Mouse (Mus musculus) mature B cell (primary cell): ENCODE data around the gene Ube2l3.
"Not testable (repeated sequence)": the region's sequence is repeated elsewhere in the genome, so short reads cannot be mapped to it uniquely, and the experiment has no call there.

ENCODE experiments used
- in situ Hi-C: fragments of 300-500 bp; cut with MboI; formaldehyde crosslinking; loops from 2 replicates; pipeline ENCODE4 v1.14.3; 2019

Gene Ube2l3

DNA sequence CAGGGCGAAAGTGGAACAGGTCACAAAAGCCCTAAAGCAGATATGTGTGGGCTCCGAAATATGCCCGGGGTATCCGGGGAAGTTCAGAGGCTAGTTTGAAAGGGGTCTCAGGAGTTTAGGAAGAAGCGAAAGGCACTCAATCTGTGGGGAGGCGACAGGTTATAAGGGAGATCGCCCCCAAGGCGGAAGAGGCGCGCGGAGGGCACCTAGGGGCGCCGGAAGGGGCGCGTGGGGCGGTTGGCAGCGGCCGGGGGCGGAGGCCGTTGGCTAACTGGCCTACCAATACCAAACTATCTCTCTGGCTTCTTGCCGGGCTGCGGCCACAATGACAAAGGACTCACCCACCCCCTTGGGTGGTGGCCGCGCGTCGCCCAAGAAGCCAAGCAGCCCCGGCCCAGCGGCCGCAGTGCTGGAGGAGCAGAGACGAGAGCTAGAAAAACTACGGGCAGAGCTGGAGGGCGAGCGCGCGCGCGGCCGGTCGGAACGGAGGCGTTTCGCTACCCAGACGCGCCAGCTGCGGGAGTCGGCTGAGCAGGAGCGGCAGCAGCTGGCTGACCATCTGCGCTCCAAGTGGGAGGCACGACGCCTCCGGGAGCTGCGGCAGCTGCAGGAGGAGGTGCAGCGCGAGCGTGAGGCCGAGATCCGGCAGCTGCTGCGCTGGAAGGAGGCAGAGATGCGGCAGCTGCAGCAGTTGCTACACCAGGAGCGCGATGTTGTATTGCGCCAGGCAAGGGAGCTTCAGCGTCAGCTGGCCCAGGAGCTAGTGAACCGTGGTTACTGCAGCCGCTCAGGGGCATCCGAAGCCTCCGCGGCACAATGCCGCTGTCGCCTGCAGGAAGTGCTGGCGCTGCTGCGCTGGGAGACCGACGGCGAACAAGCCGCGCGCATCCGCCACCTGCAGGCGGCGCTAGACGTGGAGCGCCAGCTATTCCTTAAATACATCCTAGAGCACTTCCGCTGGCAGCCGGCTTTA is 6.2 kb upstream of the Ube2l3 start, which contains the start of gene Rimbp3:
Gene Rimbp3, plus strand, starts transcription at position 215 of the 973 bp plus-strand sequence.
- in situ Hi-C loops, result no loop called here

DNA sequence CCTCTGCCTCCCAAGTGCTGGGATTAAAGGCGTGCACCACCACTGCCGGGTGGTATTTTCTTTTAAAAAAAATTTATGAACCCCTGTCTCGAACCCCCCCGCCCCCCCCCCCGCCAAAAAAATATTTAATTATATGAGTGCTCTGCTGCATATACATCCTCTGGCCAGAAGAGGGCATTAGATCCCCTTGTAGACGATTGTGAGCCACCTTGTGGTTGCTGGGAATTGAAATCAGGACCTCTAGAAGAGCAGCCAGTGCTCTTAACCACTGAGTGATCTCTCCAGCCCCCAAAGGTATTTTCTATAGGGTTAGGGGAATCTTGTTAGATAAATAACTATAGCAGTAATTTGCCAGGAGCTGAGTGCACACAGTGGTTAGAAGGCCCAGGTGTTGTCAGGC is 2.5 kb upstream of the Ube2l3 start:
- in situ Hi-C loops, result loop anchor here (5.0 kb wide), 2 partner anchors 73 to 77 kb away; partner anchors contain the start of gene Sdf2l1

DNA sequence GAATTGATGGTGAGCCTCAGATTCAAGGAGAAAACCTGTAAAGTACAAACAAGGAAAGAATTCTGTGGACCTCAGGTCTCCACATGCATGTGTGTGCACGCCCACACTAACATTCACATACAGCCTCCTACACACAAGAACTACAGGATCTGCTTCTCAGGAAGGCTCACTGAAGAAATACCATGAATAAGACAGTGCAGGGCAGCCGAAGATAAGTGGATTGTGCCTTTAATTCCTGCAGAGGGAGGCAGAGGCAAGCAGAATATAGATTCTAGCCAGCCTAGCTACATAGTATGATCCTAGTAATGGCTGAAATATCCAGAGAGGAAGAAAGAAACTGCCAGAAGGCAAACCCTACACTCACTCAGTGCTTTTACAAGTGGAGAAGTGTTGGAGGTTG is 472 bp downstream of the Ube2l3 start:
- in situ Hi-C loops, result loop anchor here (5.0 kb wide), 2 partner anchors 70 to 80 kb away; partner anchors contain the start of gene Sdf2l1

DNA sequence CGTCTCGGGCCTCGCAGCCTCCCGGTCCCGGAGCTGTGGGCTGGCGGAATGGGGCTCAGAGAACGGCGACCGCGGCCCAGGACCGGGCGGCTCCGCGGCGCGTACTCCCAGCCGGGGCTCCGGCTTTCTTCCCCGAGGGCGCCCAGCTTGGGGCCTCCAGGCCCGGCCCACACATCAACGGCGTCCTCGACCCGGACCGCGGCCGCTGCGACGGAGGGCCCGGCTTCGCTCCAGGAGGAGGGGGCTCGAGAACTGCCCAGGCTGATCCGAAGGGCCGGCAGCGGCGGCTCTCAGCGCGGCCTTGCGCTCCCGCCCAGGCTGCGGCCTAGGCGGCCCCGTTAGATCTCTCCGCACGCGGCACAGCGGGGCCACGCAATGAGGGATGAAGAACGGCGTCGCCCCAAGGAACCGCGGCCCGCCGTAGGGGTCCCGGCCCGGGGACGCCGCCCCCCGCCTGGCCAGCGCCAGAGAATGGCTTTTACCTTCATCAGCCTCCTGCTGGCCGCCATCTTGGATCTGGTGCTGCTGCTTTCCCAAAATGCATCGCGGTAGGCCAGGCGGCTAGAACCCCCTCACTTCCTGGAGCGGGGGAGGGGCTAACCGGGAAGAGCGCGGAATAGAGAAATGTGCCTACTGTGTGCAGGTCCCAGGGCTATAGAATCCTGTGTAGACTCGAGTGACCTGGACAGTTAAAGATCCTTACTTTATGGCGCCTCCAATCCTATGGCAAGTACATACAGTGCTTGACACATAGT is 1.3 kb downstream of the Ube2l3 start:
- in situ Hi-C loops, result loop anchor here (5.0 kb wide), 2 partner anchors 69 to 81 kb away; partner anchors contain the start of gene Sdf2l1

DNA sequence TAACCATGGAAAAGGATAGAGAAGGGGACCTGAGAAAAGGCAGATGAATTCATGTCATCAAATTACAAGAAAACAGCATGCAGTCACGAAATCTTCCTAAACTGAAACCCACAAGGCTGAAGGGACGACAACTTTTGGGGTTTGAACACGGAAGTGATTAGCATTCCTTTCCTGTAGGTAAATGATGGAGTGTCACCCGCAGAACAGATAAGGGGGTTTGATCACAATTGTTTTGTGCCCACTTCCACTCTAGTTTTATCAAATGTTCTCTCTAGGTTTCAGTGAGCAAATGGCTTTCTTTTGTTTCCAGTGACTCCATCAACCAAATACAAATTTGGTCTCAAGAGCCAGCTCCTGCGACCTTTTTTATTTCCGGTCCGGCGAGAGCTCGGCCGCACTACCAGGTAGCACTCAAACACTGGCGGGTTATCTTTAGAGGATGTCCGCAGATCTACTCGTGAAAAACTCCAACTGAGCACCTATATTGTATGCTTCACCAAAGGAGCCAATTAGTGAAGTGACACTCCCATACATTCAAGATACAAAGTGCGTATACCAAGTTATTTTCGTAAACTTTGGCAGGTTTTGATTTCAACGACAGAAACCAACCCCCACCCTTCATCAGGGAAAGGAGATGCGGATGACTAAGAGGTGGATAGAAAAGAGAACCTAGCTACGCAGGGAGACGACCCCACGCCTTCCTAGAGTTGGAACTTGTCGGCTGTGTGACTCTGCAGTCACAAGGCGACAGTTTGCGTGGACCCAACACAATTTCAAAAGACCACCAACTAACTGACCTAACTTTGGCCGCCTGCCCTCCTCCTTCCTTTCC is 2.1 kb downstream of the Ube2l3 start:
- in situ Hi-C loops, result loop anchor here (5.0 kb wide), 2 partner anchors 68 to 82 kb away; partner anchors contain the start of gene Sdf2l1

DNA sequence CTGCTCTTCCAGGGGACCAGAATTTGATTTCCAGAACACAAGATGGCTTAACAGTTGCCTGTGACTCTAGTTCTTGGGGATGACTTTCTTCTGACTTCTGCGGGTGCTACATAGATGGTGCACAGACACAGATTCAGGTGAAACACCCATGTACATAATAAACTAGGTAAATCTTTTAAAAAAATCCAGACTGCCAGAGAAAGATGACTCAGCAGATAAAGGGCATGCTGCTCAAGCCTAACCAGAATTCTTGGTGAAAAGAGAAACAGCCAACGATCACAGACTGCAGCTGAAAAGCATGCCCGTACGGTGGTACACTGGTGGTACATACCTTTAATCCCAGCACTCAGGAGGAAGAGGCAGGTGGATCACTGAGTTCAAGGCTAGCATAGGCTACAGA is 8.6 kb downstream of the Ube2l3 start:
- in situ Hi-C loops, result no loop called here

DNA sequence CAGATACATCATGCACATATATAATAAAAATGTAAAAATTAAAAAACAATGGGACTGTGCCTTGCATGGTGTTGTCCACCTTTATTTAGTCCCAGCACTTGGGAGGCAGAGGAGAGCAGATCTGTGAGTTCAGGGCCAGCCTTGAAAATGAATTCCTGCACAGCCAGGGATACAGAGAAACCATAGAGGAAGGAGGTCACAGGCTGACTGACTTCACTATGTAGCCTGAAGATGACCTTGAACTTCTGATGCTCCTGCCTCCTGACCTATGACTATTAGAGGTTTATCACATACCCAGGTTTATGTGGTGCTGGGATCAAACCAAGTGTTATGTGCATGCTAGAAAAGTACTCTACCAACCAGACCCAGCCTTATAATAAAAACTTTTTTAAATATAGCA is 17.0 kb downstream of the Ube2l3 start:
- in situ Hi-C loops, result no loop called here

DNA sequence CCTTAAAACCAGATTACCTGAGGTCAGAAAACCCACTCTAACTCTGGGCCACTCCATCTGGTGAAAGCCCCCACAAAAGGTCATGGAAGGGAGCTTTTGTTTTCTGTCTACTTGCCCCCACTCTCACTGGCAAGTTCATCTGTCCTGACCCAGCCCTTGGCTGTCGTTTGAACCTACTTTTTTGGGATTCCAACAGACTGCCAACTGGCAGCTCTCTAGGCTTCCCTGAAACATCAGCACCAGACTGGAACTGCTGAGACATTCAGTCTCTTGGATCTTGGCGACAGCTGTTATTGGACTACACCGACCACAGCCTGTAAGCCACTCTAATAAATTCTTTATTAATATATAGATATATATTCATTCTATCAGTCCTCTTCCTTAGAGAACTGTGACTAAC is 19.4 kb downstream of the Ube2l3 start:
- in situ Hi-C loops, result no loop called here

DNA sequence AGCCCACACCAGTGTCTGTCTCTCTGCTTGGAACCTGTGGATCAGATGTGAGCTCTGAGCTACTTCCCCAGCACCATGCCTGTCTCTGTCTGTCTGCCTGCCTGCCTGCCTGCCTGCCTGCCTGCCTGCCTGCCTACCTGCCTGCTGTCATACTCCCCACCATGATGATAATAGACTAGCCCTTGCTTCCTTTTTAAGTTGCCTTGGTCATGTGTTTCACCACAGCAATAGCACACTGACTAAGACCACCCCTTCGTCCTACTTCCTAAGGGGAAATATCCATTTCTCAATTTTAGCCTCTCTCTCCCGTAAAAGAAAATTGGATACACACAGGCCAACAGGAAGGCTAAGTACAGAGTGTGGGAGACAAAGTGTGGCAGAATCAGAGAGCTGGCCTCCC is 20.3 kb downstream of the Ube2l3 start:
- in situ Hi-C loops, result no loop called here

DNA sequence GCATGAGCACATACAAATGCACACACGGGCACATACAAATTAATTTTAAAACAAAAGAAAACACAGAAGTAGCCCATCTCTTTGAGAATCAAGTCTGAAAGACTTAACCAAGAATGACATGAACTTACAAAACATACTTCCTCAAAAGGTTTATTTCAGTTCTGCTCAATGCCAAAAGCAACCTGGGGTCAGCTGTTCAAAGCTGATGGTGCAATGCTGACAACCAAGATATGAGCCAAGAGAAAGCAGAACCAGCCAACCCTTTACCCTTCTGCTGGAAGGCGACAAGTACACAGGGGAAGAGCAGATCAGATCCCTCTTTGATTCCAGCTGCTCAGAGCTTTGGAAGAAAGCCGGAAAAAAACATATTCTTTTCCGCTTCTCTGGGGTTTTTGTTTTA is 21.1 kb downstream of the Ube2l3 start:
- in situ Hi-C loops, result no loop called here

DNA sequence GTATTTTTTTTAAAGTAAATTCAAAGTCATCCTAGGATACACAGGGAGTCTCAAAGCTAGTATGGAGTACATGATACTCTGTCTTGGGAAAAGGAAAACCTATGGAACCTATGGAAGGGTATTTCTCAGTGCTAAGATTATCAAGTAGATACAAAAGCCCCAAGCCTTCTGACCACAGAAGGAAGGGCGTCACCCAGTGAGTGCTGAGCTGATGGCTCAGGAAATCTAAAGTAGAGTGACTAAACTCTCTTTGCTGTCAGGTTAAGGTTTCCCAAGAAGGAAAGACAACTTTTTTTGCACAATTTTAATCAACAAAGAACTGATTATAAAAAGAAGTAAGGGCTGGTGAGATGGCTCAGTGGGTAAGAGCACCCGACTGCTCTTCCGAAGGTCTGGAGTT is 22.7 kb downstream of the Ube2l3 start:
- in situ Hi-C loops, result no loop called here

DNA sequence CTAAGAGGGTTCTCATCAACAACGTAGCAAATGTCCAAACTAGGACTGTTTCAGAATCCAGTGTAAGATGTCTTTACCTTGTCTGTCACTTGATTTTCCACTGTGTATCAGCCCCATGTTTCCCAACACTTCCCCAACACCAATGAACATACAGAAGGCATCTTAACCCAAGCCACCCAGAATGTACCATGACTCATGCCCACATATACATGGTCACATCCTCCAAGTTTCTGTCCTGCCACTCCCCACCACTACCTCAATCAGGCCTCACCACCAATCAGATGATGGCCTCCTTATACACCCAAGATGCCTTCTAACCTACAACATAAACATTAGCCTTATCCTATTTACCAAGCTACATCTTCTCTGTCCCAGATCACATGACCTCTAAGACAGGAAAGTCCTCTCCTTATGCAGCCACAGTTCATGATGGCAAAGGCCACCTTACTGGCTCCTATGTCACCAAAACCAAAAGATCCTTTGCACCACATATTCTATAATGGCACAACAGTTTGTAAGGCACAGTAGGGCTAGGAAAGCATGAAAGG is 24.8 kb downstream of the Ube2l3 start:
- in situ Hi-C loops, result no loop called here

DNA sequence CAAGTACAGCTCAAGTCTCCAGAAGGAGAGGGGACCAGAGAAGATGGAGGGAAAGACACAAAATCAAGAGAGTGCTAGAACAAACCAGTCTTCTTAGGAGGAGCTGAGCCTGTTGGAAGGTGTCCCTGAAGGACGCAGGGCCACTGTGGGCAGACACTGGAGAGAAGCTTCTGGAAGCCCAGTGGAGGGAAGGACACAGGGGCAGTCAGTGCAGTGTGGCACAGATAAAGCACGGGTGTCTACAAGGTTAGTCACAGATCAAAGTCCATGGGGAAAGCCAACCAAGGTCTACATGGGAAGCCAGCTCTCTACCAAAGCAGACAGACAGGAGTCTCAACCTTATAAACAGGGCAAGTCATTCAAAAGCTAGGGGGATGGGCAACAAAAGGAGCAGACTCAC is 26.7 kb downstream of the Ube2l3 start:
- in situ Hi-C loops, result no loop called here

DNA sequence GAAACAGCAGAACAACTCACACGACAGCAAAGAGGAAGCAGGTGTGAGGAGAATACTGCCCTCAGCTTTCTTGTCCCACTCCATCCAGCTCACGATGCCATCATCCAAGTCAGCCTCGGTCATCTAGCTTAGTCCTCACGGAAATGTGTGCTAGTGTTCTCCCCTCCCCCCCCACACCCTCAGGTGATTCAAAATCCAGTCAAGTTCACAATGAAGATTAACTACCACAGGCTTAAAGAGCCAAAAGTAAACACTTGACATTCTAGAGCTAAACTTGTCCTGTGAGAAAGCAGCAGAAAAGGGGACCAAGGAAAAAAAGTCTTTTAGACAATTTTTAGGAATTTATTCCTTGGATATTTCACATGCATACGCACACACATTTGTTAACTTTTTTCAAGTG is 34.4 kb downstream of the Ube2l3 start:
- in situ Hi-C loops, result no loop called here

DNA sequence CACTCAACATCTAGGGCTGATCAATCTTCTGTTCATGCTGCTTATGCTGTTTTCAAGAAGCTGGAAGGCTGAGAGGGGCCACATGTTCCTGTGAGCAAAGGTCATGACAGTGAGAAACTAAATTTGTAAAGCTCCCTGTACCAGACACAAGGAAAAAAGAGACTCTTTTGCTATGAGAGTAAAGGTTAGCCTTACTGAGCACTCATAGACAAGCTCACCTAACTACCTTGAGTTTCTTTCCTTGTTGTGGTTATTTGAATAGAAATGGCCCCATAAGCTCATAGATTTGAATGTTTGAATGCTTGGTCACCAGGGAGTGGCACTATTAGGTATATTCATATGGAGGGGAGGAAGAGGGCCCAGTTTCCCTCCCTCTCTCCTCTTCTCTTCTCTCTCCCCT is 35.3 kb downstream of the Ube2l3 start:
- in situ Hi-C loops, result no loop called here

DNA sequence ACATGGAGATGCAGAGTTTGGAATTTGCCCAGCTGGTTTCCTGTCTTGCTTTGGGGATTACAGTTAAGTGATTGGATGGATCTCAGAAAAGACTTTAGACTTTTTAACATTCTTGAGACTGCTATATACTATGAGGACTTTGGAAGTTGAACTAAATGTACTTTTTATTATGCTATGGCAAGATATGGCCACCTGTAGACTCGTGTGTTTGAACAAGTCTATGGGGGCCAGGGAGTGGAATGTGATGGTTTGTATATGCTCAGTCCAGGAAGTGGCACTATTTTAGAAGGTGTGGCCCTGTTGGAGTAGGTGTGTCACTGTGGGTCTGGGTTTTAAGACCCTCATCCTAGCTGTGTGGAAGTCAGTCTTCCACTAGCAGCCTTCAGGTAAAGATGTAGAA is 37.0 kb downstream of the Ube2l3 start:
- in situ Hi-C loops, result not testable (repeated sequence)

DNA sequence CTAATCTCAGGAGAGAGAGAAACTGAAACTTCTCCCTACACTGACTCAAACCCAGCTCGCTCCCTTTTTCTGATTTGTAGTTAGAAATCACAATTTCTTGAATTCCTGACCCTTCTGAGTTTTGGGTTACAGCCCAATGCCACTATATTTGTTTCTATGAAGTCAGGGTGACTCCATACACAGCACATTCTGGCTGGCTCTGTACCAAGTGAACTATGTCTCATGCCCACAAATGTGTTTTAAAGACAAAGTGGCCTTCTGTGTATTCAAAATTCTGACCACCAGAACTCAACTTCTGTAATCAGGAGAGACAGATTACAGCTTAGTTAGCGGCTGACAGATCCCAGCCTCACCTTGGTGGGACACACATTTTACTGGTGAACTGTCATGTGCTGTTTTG is 48.1 kb downstream of the Ube2l3 start:
- in situ Hi-C loops, result no loop called here

DNA sequence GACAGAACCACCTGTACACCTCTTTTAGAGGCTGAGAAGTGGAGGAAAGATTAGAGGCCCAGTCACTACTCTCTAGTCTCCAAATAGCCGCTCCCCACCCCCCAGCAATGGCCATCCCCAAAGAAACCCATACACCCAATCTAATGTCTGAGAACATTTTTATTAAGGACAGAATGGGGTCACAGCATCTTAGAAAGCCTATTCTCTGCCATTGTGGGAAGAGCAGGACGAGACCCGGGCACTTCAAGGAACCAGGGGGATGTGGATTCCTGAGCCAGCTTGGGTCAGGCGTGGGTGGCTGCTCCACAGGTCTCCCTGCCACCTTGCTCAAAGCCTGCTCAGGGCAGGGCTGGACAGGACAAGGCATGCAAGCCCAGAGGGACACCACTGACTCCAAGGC is 50.6 kb downstream of the Ube2l3 start:
- in situ Hi-C loops, result no loop called here

DNA sequence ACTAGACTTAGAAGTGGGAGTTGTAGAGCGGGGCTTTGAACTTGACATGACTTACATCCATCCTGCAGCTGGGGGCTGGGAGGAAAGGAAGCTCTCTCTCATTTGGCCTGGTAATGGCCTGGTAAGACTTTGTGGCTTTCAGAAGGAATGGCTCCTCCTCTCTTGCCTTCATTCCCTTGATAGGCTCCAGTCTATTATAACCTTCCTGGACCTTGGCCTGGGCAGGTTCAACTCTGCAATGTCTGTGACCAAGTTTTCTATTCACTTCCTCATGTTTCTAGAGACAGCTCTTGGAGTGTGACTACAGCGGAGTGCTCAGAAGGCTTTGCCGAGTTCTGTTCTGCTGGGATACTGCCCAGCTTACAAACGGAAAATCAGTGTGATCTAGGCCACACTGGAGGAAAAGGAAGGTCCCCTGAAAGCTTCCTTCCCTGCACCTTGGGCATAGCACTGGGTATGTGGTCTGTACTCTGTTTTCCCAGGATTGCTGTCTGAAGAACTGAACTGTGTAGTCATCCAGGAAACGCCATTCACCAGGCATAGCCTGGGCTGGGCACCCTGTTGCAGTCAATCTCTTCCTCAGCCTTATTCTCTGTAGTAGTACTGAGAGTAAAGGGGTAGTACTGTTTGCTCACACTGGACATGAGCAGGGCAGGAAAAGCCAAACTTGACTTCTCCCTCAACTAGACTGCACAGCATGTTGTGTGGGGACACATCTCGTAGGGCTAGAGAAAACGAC is 51.8 kb downstream of the Ube2l3 start:
- in situ Hi-C loops, result no loop called here

DNA sequence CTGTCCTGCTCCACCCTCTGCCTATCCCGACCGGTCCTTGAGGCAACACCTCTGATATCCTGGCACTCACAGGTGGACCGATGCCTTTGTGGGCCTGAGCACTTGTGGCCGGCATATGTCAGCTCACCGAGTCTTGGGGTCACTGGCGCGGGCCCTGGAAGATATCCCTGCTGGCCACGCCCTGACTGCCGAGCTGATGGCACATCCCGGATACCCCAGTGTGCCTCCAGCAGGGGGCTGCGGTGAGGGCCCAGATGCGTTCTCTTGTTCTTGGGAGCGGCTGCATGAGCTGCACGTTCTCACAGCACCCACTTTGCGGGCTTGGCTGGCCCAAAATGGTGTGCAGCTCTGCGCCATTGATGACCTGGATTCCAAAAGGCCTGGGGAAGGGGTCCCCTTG is 54.4 kb downstream of the Ube2l3 start:
- in situ Hi-C loops, result no loop called here
